Mouse (Mus musculus): ENCODE measurements around the gene Cuedc2. TPM values are rescaled to one million over a fixed set of nuclear protein-coding genes. Genes with fewer than 3 reads are reported as not detected.

Gene Cuedc2
- polyA plus RNA-seq, 1 experiment from 2014 or later = 80.0 TPM

DNA sequence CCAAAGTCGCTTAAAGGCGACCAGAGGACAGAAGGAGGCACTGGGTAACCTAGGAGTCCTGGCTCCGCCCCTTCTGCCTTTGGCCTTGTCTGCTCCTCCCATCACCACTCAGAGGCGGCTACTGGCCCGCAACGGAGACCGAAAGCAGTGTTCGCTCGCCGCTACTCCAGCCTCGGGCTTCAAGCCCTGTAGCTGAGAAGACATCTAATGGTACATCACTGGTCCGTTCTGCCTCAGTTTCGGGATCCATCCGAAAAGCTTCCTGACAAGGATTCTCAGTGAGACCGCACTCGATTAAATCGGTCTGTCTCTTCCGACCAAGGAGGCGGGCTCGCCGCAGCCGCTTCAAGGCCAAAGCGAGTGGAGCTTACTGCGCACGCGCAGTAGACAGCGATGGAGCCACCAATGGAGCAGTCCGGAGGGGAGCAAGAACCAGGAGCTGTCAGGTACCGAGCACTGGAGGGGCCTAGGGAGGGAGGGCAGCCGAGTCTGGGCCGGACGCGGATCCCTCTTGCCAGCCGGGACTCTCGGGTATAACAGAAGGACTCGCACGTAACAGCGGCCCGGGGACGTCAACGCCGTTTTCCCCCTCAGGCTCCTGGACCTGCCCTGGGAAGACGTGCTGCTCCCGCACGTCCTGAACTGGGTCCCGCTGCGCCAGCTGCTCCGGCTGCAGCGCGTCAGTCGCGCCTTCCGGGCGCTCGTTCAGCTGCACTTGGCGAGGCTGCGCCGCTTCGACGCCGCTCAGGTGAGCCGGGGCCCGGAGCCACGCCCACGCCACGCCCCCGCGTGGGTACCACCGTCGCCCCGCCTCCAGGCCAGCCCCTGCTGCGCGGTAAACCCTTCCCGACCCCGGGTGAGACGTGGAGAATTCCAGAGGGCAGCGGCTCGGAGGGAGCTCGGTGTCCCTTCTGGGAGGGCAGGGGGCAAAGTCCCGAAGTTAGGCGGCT is 10.1 kb downstream of the Cuedc2 start, which contains the start of gene Fbxl15:
Gene Fbxl15, plus strand, starts transcription at position 104 of the 950 bp plus-strand sequence.
- TF ChIP-seq CTCF (IDR thresholded peaks at IDR 0.05; ENCODE audit: low read depth) = no peak; the same call in 1 of the 2 replicates
- WGBS = under 1% methylated on average over 81 of the region's 81 CpGs

DNA sequence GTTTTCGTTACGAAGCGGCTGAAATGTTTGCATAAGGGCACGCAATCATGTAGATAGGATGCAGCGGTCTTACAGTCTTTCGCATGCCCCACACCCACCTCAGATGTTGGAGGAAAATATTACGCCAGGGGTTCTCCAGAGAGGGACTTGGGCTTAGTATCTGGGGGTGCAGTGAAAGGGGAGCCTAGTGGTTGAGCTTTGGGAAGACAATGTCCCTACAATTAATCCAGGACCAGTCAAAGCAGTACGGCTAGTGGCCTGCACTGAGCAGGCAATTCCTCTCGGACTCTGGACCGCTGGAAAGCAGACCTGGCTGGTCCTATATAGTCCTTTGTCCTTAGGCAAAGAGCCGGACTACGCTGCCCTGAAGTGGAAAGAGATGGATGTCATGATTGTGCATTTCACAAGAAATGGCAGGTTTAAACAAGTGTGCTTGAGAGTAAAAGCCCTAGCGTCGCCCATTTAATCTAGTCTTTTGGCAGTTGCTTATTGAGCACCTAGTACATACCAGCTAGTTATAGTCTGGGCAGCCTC is 10.9 kb downstream of the Cuedc2 start:
- ATAC-seq = no peak
- H3K4me1 ChIP-seq (replicated peaks; ENCODE audit: control insufficient read depth, insufficient read depth, low read length) = peaks cover 15% of the 10 kb centered on the region; the same call in 1 of the 2 replicates
- peaks cover 36% of the 10 kb centered on the region for H3K27me3 ChIP-seq (replicated peaks; ENCODE audit: control insufficient read depth, insufficient read depth, low read length)
- peak overlapping the region; percentile 66 for H3K4me3 ChIP-seq (ENCODE audit: low read depth, low read length)
- no peak for TF ChIP-seq CTCF (IDR thresholded peaks at IDR 0.05; ENCODE audit: low read depth)
- no peaks in the 10 kb centered on the region for H3K9me3 ChIP-seq (ENCODE audit: control insufficient read depth)
- peaks cover 22% of the 10 kb centered on the region for H3K36me3 ChIP-seq (ENCODE audit: control insufficient read depth, insufficient read depth)
- H3K9ac ChIP-seq (ENCODE audit: low read depth, low read length) = peak overlapping the region; percentile 62; the same call in 1 of the 2 replicates
- peak overlapping the region; percentile 94 for H3K4me2 ChIP-seq (replicated peaks; ENCODE audit: low read depth)
- 21% methylated on average over 14 of the region's 14 CpGs for WGBS
- peak overlapping the region; percentile 82; the same call in 1 of the 2 replicates for H3K27ac ChIP-seq (ENCODE audit: low read depth, low read length)

More for the DNA sequence above, 10.1 kb downstream of the Cuedc2 start, which contains the start of gene Fbxl15:
- Histone ChIP-seq H3K4me2 (replicated peaks; ENCODE audit: low read depth) (peak within 1 kb of the TSS; percentile 94), H3K9me3 (ENCODE audit: control insufficient read depth) (no peaks in the 10 kb centered on the region), H3K9ac (ENCODE audit: low read depth, low read length) (peak within 1 kb of the TSS; percentile 62), H3K4me3 (ENCODE audit: low read depth, low read length) (peak within 1 kb of the TSS; percentile 66), H3K27ac (ENCODE audit: low read depth, low read length) (peak within 1 kb of the TSS; percentile 82), H3K4me1 (replicated peaks; ENCODE audit: control insufficient read depth, insufficient read depth, low read length) (peaks cover 15% of the 10 kb centered on the region; the same call in 1 of the 2 replicates), H3K27me3 (replicated peaks; ENCODE audit: control insufficient read depth, insufficient read depth, low read length) (peaks cover 30% of the 10 kb centered on the region), H3K36me3 (ENCODE audit: control insufficient read depth, insufficient read depth) (peaks cover 22% of the 10 kb centered on the region)
- peak; percentile 86 for ATAC-seq

DNA sequence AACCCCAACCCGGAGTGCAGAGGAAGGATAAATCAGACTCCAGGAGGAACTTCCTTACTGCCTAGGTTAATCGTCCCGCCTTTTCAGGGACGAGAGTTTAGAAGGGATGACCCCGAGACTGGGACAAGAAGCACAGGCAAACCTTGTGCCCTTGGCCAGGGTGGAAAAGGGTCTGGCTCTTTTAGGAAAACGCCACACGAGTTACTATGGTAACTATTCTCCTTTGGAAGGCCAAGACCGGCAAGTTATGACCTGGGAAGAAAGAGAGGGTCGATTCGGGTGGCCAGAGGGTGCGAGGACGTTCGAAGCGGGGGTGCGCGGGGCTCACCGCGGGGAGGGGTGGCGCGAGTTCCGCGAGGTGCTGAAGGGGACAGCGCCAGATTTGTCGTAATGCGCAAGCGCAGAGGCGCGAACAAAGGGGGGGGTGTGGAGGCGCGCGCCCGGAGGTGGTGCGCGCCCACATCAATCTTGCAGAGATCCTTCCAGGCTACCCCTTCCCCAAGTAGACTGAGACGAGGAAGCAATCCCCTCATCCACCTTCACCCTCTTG is 11.7 kb downstream of the Cuedc2 start, which contains the start of gene Psd:
Gene Psd, minus strand, starts transcription at position 401 of the 550 bp plus-strand sequence.
- no peak for TF ChIP-seq CTCF (IDR thresholded peaks at IDR 0.05; ENCODE audit: low read depth)
- Histone ChIP-seq H3K4me2 (replicated peaks; ENCODE audit: low read depth) (peak within 1 kb of the TSS; percentile 94), H3K27ac (ENCODE audit: low read depth, low read length) (peak within 1 kb of the TSS; percentile 82; the same call in 1 of the 2 replicates), H3K4me3 (ENCODE audit: low read depth, low read length) (peak within 1 kb of the TSS; percentile 66), H3K36me3 (ENCODE audit: control insufficient read depth, insufficient read depth) (peaks cover 17% of the 10 kb centered on the region), H3K9me3 (ENCODE audit: control insufficient read depth) (no peaks in the 10 kb centered on the region), H3K4me1 (replicated peaks; ENCODE audit: control insufficient read depth, insufficient read depth, low read length) (peaks cover 18% of the 10 kb centered on the region; the same call in 1 of the 2 replicates), H3K27me3 (replicated peaks; ENCODE audit: control insufficient read depth, insufficient read depth, low read length) (peaks cover 41% of the 10 kb centered on the region), H3K9ac (ENCODE audit: low read depth, low read length) (peak within 1 kb of the TSS; percentile 62; the same call in 1 of the 2 replicates)
- no peak for ATAC-seq
- WGBS = under 1% methylated on average over 35 of the region's 35 CpGs

DNA sequence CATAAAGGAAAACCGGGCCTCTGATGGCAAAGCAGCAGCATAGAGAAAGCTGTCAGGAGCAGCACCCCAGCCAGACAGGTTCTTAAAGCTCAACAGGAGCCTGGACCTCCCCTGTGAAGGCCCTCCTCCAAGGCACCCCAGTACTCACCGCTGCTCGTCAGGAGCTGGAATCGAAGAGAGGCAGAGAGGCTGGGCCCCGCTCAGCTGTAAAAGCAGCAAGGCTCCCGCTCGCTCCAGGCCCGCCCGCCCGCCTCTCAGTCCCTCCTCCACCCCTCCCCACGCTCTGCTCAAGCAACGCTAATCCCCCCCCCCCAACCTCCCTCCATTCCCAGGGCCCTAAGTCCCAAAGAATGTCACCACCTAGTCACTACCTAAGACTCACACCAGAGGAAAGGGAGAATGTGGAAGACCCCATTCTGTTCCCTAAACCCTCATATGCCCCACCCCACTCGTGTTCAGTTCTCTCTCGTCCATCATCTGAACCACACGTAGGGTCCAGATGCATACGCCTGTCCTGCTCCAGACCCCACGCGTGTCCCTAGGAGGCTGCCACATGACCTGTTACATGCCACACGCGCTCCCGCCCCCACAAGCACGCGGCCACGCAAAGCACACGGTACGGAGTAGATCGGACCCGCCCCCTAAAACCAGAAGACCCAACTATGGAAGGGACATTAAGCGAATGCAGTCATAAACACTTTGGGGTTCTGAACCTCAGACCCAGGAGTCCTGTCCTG is 12.3 kb downstream of the Cuedc2 start:
- Histone ChIP-seq H3K4me3 (ENCODE audit: low read depth, low read length) (peak overlapping the region; percentile 66), H3K4me2 (replicated peaks; ENCODE audit: low read depth) (peak overlapping the region; percentile 94), H3K36me3 (ENCODE audit: control insufficient read depth, insufficient read depth) (peaks cover 11% of the 10 kb centered on the region), H3K4me1 (replicated peaks; ENCODE audit: control insufficient read depth, insufficient read depth, low read length) (peaks cover 18% of the 10 kb centered on the region; the same call in 1 of the 2 replicates), H3K27ac (ENCODE audit: low read depth, low read length) (no peak overlapping the region), H3K9me3 (ENCODE audit: control insufficient read depth) (no peaks in the 10 kb centered on the region), H3K9ac (ENCODE audit: low read depth, low read length) (no peak overlapping the region), H3K27me3 (replicated peaks; ENCODE audit: control insufficient read depth, insufficient read depth, low read length) (peaks cover 41% of the 10 kb centered on the region)
- ATAC-seq = no peak
- WGBS = 11% methylated on average over 29 of the region's 29 CpGs
- TF ChIP-seq CTCF (IDR thresholded peaks at IDR 0.05; ENCODE audit: low read depth) = no peak

DNA sequence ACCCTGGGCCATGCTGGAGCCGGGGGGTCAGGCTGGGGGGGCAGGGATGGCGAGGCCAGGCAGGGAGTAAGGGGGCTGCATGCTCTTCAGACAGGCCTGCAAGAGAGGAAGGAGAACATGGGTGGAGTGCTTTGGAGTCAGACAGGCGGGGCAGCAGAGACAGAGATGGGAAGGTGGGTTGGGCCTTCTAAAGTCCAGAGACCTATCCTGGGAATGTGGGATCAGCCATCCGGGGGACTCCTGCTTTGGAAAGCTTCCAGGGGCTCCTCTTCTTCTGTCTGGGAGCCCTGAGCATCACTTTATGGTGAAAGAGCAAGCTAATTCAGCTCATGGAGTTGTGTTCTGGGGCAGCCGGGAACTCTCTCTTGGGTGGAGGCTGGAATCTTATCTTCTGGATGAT is 13.6 kb downstream of the Cuedc2 start:
- ATAC-seq = no peak
- no peak overlapping the region for H3K9ac ChIP-seq (ENCODE audit: low read depth, low read length)
- H3K27me3 ChIP-seq (replicated peaks; ENCODE audit: control insufficient read depth, insufficient read depth, low read length) = peaks cover 52% of the 10 kb centered on the region
- no peaks in the 10 kb centered on the region for H3K9me3 ChIP-seq (ENCODE audit: control insufficient read depth)
- TF ChIP-seq CTCF (IDR thresholded peaks at IDR 0.05; ENCODE audit: low read depth) = no peak
- 64% methylated on average over 5 of the region's 5 CpGs for WGBS
- H3K36me3 ChIP-seq (ENCODE audit: control insufficient read depth, insufficient read depth) = no peaks in the 10 kb centered on the region
- peaks cover 17% of the 10 kb centered on the region; the same call in 1 of the 2 replicates for H3K4me1 ChIP-seq (replicated peaks; ENCODE audit: control insufficient read depth, insufficient read depth, low read length)
- no peak overlapping the region for H3K4me3 ChIP-seq (ENCODE audit: low read depth, low read length)
- H3K27ac ChIP-seq (ENCODE audit: low read depth, low read length) = no peak overlapping the region
- no peak overlapping the region for H3K4me2 ChIP-seq (replicated peaks; ENCODE audit: low read depth)
